Mouse (Mus musculus): ENCODE data around the gene Ap1s3.
"Not testable (repeated sequence)": the region's sequence is repeated elsewhere in the genome, so short reads cannot be mapped to it uniquely, and the experiment has no call there.

Ap1s3 gene

GRCm38 (mm10) chr1:79637768-79638167 lies 34.0 kb downstream of the Ap1s3 start:
- no peaks in the 10 kb centered on the region for H3K4me1 ChIP-seq (replicated peaks; ENCODE audit: low read depth, low read length)
- no peaks in the 10 kb centered on the region for H3K27me3 ChIP-seq (ENCODE audit: insufficient read depth, low read length)
- H3K36me3 ChIP-seq (ENCODE audit: insufficient read depth, low read length) = no peaks in the 10 kb centered on the region
- peaks cover 10% of the 10 kb centered on the region; the same call in 1 of the 2 replicates for H3K9me3 ChIP-seq (ENCODE audit: low read length)
- no peak for TF ChIP-seq NANOG (IDR thresholded peaks at IDR 0.05; ENCODE audit: borderline replicate concordance, low read length)
- TF ChIP-seq CTCF (conservative IDR thresholded peaks at IDR 0.05; ENCODE audit: low read length) = no peak
- TF ChIP-seq POU5F1 (IDR thresholded peaks at IDR 0.05; ENCODE audit: borderline replicate concordance, low read length) = no peak
- no peak overlapping the region for H3K4me3 ChIP-seq (replicated peaks; ENCODE audit: low read length)

GRCm38 (mm10) chr1:79631521-79631920 lies 40.3 kb downstream of the Ap1s3 start:
- H3K4me1 ChIP-seq (replicated peaks; ENCODE audit: low read depth, low read length) = no peaks in the 10 kb centered on the region
- TF ChIP-seq POU5F1 (IDR thresholded peaks at IDR 0.05; ENCODE audit: borderline replicate concordance, low read length) (no peak), NANOG (IDR thresholded peaks at IDR 0.05; ENCODE audit: borderline replicate concordance, low read length) (no peak), CTCF (conservative IDR thresholded peaks at IDR 0.05; ENCODE audit: low read length) (no peak)
- H3K27me3 ChIP-seq (ENCODE audit: insufficient read depth, low read length) = no peaks in the 10 kb centered on the region
- H3K9me3 ChIP-seq (ENCODE audit: low read length) = no peaks in the 10 kb centered on the region
- no peaks in the 10 kb centered on the region for H3K36me3 ChIP-seq (ENCODE audit: insufficient read depth, low read length)
- no peak overlapping the region for H3K4me3 ChIP-seq (replicated peaks; ENCODE audit: low read length)

- Histone ChIP-seq H3K4me1 (replicated peaks; ENCODE audit: low read depth, low read length) (no peaks in the 10 kb centered on the region), H3K4me3 (replicated peaks; ENCODE audit: low read length) (no peak overlapping the region), H3K9me3 (ENCODE audit: low read length) (no peaks in the 10 kb centered on the region), H3K27me3 (ENCODE audit: insufficient read depth, low read length) (no peaks in the 10 kb centered on the region), H3K36me3 (ENCODE audit: insufficient read depth, low read length) (no peaks in the 10 kb centered on the region)
- no peak for TF ChIP-seq POU5F1 (IDR thresholded peaks at IDR 0.05; ENCODE audit: borderline replicate concordance, low read length)
- no peak for TF ChIP-seq CTCF (conservative IDR thresholded peaks at IDR 0.05; ENCODE audit: low read length)
- no peak for TF ChIP-seq NANOG (IDR thresholded peaks at IDR 0.05; ENCODE audit: borderline replicate concordance, low read length)
Observed at GRCm38 (mm10) chr1:79629726-79630125, 42.0 kb downstream of the Ap1s3 start.

GRCm38 (mm10) chr1:79626140-79626539 lies 45.6 kb downstream of the Ap1s3 start:
- no peak overlapping the region for H3K4me3 ChIP-seq (replicated peaks; ENCODE audit: low read length)
- no peaks in the 10 kb centered on the region for H3K4me1 ChIP-seq (replicated peaks; ENCODE audit: low read depth, low read length)
- H3K27me3 ChIP-seq (ENCODE audit: insufficient read depth, low read length) = no peaks in the 10 kb centered on the region
- no peaks in the 10 kb centered on the region for H3K36me3 ChIP-seq (ENCODE audit: insufficient read depth, low read length)
- no peak for TF ChIP-seq POU5F1 (IDR thresholded peaks at IDR 0.05; ENCODE audit: borderline replicate concordance, low read length)
- TF ChIP-seq CTCF (conservative IDR thresholded peaks at IDR 0.05; ENCODE audit: low read length) = no peak
- no peak for TF ChIP-seq NANOG (IDR thresholded peaks at IDR 0.05; ENCODE audit: borderline replicate concordance, low read length)
- no peaks in the 10 kb centered on the region; the same call in 1 of the 2 replicates for H3K9me3 ChIP-seq (ENCODE audit: low read length)

GRCm38 (mm10) chr1:79619434-79619833 lies 52.3 kb downstream of the Ap1s3 start:
- Histone ChIP-seq H3K4me3 (replicated peaks; ENCODE audit: low read length) (no peak overlapping the region), H3K27me3 (ENCODE audit: insufficient read depth, low read length) (no peaks in the 10 kb centered on the region), H3K36me3 (ENCODE audit: insufficient read depth, low read length) (peaks cover 3% of the 10 kb centered on the region; the same call in 1 of the 2 replicates), H3K9me3 (ENCODE audit: low read length) (peaks cover 9% of the 10 kb centered on the region), H3K4me1 (replicated peaks; ENCODE audit: low read depth, low read length) (no peaks in the 10 kb centered on the region)
- TF ChIP-seq CTCF (conservative IDR thresholded peaks at IDR 0.05; ENCODE audit: low read length) (no peak), NANOG (IDR thresholded peaks at IDR 0.05; ENCODE audit: borderline replicate concordance, low read length) (no peak)

- TF ChIP-seq NANOG (IDR thresholded peaks at IDR 0.05; ENCODE audit: borderline replicate concordance, low read length) (no peak), POU5F1 (IDR thresholded peaks at IDR 0.05; ENCODE audit: borderline replicate concordance, low read length) (no peak), CTCF (conservative IDR thresholded peaks at IDR 0.05; ENCODE audit: low read length) (no peak)
- Histone ChIP-seq H3K27me3 (ENCODE audit: insufficient read depth, low read length) (no peaks in the 10 kb centered on the region), H3K4me1 (replicated peaks; ENCODE audit: low read depth, low read length) (no peaks in the 10 kb centered on the region), H3K9me3 (ENCODE audit: low read length) (peaks cover 12% of the 10 kb centered on the region), H3K36me3 (ENCODE audit: insufficient read depth, low read length) (peaks cover 3% of the 10 kb centered on the region; the same call in 1 of the 2 replicates), H3K4me3 (replicated peaks; ENCODE audit: low read length) (no peak overlapping the region)
Observed at GRCm38 (mm10) chr1:79616492-79616891, 55.3 kb downstream of the Ap1s3 start.

- H3K4me3 ChIP-seq (replicated peaks; ENCODE audit: low read length) = no peak overlapping the region
- peaks cover 3% of the 10 kb centered on the region; the same call in 1 of the 2 replicates for H3K36me3 ChIP-seq (ENCODE audit: insufficient read depth, low read length)
- H3K9me3 ChIP-seq (ENCODE audit: low read length) = peaks cover 12% of the 10 kb centered on the region
- no peaks in the 10 kb centered on the region for H3K4me1 ChIP-seq (replicated peaks; ENCODE audit: low read depth, low read length)
- TF ChIP-seq NANOG (IDR thresholded peaks at IDR 0.05; ENCODE audit: borderline replicate concordance, low read length) (no peak), CTCF (conservative IDR thresholded peaks at IDR 0.05; ENCODE audit: low read length) (0 out of 2 replicates have a peak, but pooled peaks have one; percentile 9), POU5F1 (IDR thresholded peaks at IDR 0.05; ENCODE audit: borderline replicate concordance, low read length) (no peak)
- H3K27me3 ChIP-seq (ENCODE audit: insufficient read depth, low read length) = no peaks in the 10 kb centered on the region
Observed at GRCm38 (mm10) chr1:79614456-79614855, 57.3 kb downstream of the Ap1s3 start.

- not testable (repeated sequence) for H3K4me3 ChIP-seq (replicated peaks; ENCODE audit: low read length); H3K36me3 ChIP-seq (ENCODE audit: insufficient read depth, low read length); H3K4me1 ChIP-seq (replicated peaks; ENCODE audit: low read depth, low read length); H3K27me3 ChIP-seq (ENCODE audit: insufficient read depth, low read length)
- peaks cover 12% of the 10 kb centered on the region for H3K9me3 ChIP-seq (ENCODE audit: low read length)
Observed at GRCm38 (mm10) chr1:79611271-79611670, 60.5 kb downstream of the Ap1s3 start.

- not testable (repeated sequence) for H3K27me3 ChIP-seq (ENCODE audit: insufficient read depth, low read length); H3K36me3 ChIP-seq (ENCODE audit: insufficient read depth, low read length)
Observed at GRCm38 (mm10) chr1:79608856-79609255, 62.9 kb downstream of the Ap1s3 start.

More at GRCm38 (mm10) chr1:79608856-79609255, 62.9 kb downstream of the Ap1s3 start:
- H3K4me1 ChIP-seq (replicated peaks; ENCODE audit: low read depth, low read length); H3K4me3 ChIP-seq (replicated peaks; ENCODE audit: low read length); H3K9me3 ChIP-seq (ENCODE audit: low read length): not testable (repeated sequence)

Data from E14TG2a.4 (cell line).